8 mouse cellular contexts compared by ENCODE assay signal in genomic region chrX:74254888-74255565, GRCm38 (mm10). TPM values are rescaled to one million over a fixed set of nuclear protein-coding genes. Genes with fewer than 3 reads are reported as not detected.
DNase-seq lines count a peak whose midpoint lies in the region; ATAC-seq lines count a peak whose summit lies in the region.

No protein-coding gene starts in this region.

- intact Hi-C loops in gastrocnemius, postnatal 14 days (cut with DNase I; ENCODE audit: low total_unique reads) = loop anchor here (5.0 kb wide), 1 partner anchor 157 kb away; no protein-coding TSS in a partner anchor

- WGBS in stomach, embryonic 14.5 days = 26% methylated on average over 30 of the region's 31 CpGs

- H3K27ac ChIP-seq in stomach, embryonic 14.5 days (ENCODE audit: low read length) = peak overlapping the region; percentile 88

- H3K36me3 ChIP-seq in stomach, embryonic 14.5 days (ENCODE audit: control insufficient read depth, insufficient read depth, low read length) = peaks cover 3% of the 10 kb centered on the region

- no peaks in the 10 kb centered on the region for H3K4me1 ChIP-seq in stomach, embryonic 14.5 days (ENCODE audit: control insufficient read depth, insufficient read depth, low read length)

- peak overlapping the region; percentile 63 for H3K9ac ChIP-seq in stomach, embryonic 14.5 days (replicated peaks; ENCODE audit: low read depth, low read length)

- peak overlapping the region; percentile 52 for H3K4me3 ChIP-seq in stomach, embryonic 14.5 days (ENCODE audit: low read depth, low read length)

- ATAC-seq in cerebellum, adult (ENCODE audit: insufficient number of reproducible peaks, low FRiP score, low TSS enrichment) = peak; percentile 47; the same call in 1 of the 2 replicates
- ATAC-seq in stomach, embryonic 14.5 days (ENCODE audit: insufficient number of reproducible peaks, insufficient read depth, low FRiP score, low read depth) = peak; percentile 43; the same call in 1 of the 2 replicates

- peak overlapping the region; percentile 55 for H3K4me2 ChIP-seq in stomach, embryonic 14.5 days (replicated peaks; ENCODE audit: low read depth, low read length)

- no peaks in the 10 kb centered on the region for H3K27me3 ChIP-seq in stomach, embryonic 14.5 days (ENCODE audit: control insufficient read depth, insufficient read depth, low read length)

- H3K9me3 ChIP-seq in stomach, embryonic 14.5 days (ENCODE audit: control insufficient read depth, low read depth, low read length) = no peaks in the 10 kb centered on the region

- no peak for DNase-seq in cerebellum, adult 18-20 months
- DNase-seq in urinary bladder, adult 2 months (ENCODE audit: low spot score) = peak; percentile 44
- DNase-seq in urinary bladder, postnatal 25 days (ENCODE audit: low spot score) = no peak
- peak; percentile 20 for DNase-seq in liver
- DNase-seq in gastrocnemius, postnatal 14 days = no peak
- DNase-seq in layer of hippocampus, adult 11-12 months (ENCODE audit: low spot score) = no peak

RNA-seq across cellular contexts. Expression of gene Emd, which starts 0.5 kb away (rescaled TPM):
- polyA plus RNA-seq in urinary bladder, adult 2 months (2012; rRNA removed) = 92.6 and 98.0 TPM in 2 replicates
- polyA plus RNA-seq in stomach, embryonic 14.5 days (2014; fragmentation: Nextera tagmentation; extraction: Ambion mirVana) = 33.3 and 37.3 TPM in 2 replicates
- total RNA-seq in gastrocnemius, postnatal 14 days (2021) = 10 to 100 TPM; 17.5 to 18.4 TPM

RNA-seq across cellular contexts. Expression of gene Flna, which starts 5.4 kb away (rescaled TPM):
- 5,313 and 5,579 TPM in 2 replicates for polyA plus RNA-seq in urinary bladder, adult 2 months (2012; rRNA removed)
- 515 and 563 TPM in 2 replicates for polyA plus RNA-seq in stomach, embryonic 14.5 days (2014; fragmentation: Nextera tagmentation; extraction: Ambion mirVana)
- 10 to 100 TPM; 78.1 to 92.7 TPM for total RNA-seq in gastrocnemius, postnatal 14 days (2021)

RNA-seq across cellular contexts. Expression of gene Rpl10, which starts 15.6 kb away (rescaled TPM):
- polyA plus RNA-seq in urinary bladder, adult 2 months (2012; rRNA removed) = 2,380 and 2,941 TPM in 2 replicates
- 893 and 924 TPM in 2 replicates for polyA plus RNA-seq in stomach, embryonic 14.5 days (2014; fragmentation: Nextera tagmentation; extraction: Ambion mirVana)
- total RNA-seq in gastrocnemius, postnatal 14 days (2021) = 100 to 1,000 TPM; 121 to 122 TPM

RNA-seq across cellular contexts. Expression of gene Taz, which starts 26.7 kb away (rescaled TPM):
- 106 and 145 TPM in 2 replicates for polyA plus RNA-seq in urinary bladder, adult 2 months (2012; rRNA removed)
- 64.6 and 67.5 TPM in 2 replicates for polyA plus RNA-seq in stomach, embryonic 14.5 days (2014; fragmentation: Nextera tagmentation; extraction: Ambion mirVana)
- 10 to 100 TPM; 31.6 to 34.1 TPM for total RNA-seq in gastrocnemius, postnatal 14 days (2021)

RNA-seq across cellular contexts. Expression of gene Dnase1l1, which starts 27.1 kb away (rescaled TPM):
- 36.1 and 44.7 TPM in 2 replicates for polyA plus RNA-seq in urinary bladder, adult 2 months (2012; rRNA removed)
- 17.3 and 18.7 TPM in 2 replicates for polyA plus RNA-seq in stomach, embryonic 14.5 days (2014; fragmentation: Nextera tagmentation; extraction: Ambion mirVana)
- total RNA-seq in gastrocnemius, postnatal 14 days (2021) = 10 to 100 TPM; 79.6 to 82.4 TPM

Comparison
In these comparisons a context has a peak if more than half of its experiments do, and no peak if none do; other contexts are left out.
1. DNase-seq: peak in urinary bladder, adult 2 months (single experiment) and liver (single experiment); none in cerebellum, adult 18-20 months (0 of 2), urinary bladder, postnatal 25 days (single experiment), gastrocnemius, postnatal 14 days (single experiment) and layer of hippocampus, adult 11-12 months (single experiment).